Mouse (Mus musculus): ENCODE data around the gene Dscaml1.

- peak; percentile 66 for TF ChIP-seq CTCF (IDR thresholded peaks at IDR 0.05; ENCODE audit: control insufficient read depth, insufficient read depth, low read length)
- no peak for TF ChIP-seq POLR2A (IDR thresholded peaks at IDR 0.05; ENCODE audit: borderline replicate concordance, control insufficient read depth, low read depth, low read length)
These were observed 9.2 kb upstream of the Dscaml1 start for GRCm38 (mm10) chr9:45417245-45417644.
